Mouse (Mus musculus) megakaryocyte, adult 5-6 weeks (primary cell): ENCODE measurements at regions not wholly inside any gene's neighbourhood (a gene's known extent, or its start where the extent isn't known, plus 50 kb on each side); places are given as distances from the start of the nearest gene placed in this dataset.

Source experiments
- ATAC-seq: 2 replicates; pipeline ENCODE4 v1.8.0; 2016; ENCODE audit warnings: mild to moderate bottlenecking, inconsistent platforms; ENCODE audit not compliant: poor library complexity, severe bottlenecking

DNA sequence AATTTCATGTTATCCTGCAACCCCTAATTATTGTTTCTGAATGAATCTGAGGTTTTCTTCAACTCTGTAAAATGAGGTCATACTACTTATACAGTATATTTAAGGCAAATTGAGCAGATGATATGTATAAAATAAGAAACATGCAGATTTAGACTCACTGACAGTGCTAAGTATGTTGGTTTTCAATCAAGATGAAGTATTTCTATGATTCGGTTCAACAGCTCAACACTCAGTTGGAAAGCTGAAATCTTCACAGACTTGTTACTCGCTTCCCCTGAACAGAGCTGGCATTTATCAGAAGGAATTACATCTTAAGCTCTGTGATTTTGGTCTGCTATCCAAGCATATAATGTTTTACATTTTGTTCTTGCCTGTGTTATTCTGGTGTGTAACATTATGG is 553.4 kb downstream of the Btbd3 start:
- ATAC-seq = no peak

DNA sequence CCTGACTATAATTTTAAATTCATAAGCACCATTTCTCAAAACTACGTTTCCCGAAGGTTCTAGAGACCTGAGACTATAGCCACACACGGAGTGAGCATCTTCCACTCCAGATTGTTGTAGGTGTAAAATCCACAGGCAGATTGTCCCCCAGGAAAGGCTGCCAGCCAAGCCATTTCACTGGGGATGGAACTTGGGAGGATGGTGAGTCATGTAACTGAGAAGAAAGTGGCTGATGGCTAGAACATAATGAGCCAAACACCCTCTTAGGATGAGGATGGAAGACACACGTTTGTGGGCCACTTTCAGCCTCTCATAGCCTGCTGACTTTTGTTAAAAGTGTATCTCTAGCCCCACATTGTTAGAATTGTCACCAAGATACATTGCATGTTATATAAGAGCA is 564.1 kb downstream of the Btbd3 start:
- no peak for ATAC-seq

DNA sequence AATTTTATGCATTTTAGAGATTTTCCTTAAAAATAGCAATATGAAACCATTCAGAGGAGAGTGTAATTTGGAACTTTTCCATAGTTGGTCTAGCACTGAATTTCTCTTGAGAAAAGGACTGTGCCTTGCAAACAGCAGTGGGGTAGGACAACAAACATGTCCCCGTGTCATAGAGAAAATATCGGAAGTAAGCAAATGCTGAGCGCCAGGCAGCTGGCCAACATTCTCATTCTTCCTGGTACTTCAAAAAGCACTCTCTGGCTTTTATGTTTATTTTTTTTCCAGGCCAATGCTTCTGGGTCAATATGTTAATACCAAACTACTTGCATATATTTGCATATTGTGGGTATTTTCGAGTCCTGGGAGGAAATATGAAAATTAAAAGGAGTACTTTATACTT is 568.5 kb downstream of the Btbd3 start:
- no peak for ATAC-seq

DNA sequence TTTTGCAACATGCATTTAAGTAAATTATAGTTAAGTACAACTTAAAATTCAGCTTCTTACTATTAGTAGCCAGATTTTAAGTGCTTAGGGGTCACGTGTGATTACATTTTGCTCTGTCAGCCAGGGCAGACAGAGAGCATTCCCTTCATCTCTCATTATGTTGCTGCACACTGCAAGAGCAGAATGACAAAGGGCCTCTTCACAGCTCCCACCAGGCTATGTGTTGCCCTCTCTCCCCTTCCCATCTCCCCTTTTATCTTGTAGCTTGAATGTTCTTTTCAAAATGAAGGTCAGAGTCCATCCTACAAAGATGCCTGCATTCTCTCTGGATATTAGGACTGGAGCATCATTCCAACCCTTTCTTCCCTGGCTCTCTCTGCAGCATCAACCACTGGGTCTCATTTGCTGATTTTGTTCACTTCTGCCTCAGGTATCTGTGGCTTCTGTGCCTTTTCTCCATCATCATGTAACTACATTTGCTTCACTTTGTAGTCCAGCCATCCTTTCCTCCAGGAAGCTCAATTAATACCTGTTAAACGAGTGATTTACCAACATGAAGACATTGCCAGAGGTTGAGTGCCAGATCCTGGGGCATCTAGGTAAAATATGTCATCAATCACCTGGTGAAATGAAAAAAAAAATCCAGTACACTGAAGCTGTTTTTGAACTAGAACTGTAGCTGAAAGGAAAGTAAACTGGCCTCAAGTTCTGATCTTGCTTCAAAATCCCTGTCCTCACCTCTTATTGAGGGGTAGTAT is 571.6 kb downstream of the Btbd3 start:
- ATAC-seq = no peak

DNA sequence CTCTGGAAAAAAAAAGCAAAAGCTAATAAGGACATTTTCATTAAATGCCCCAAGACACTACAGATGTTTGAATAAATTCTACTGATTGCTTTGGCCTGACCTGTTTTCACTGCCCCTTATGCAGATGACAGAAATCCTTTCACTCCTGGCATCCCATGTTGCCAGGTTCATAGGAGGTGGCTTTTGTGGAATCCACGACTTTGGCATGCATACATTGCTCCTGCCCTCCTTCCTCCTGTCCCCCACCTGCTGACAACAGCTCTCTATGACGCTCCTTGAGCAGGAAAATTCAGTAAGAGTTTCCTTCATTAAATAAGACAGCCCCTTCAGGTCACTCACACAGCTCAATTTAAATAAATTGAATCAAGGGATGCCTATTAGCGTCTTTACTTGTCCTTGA is 582.5 kb downstream of the Btbd3 start:
- ATAC-seq = no peak

DNA sequence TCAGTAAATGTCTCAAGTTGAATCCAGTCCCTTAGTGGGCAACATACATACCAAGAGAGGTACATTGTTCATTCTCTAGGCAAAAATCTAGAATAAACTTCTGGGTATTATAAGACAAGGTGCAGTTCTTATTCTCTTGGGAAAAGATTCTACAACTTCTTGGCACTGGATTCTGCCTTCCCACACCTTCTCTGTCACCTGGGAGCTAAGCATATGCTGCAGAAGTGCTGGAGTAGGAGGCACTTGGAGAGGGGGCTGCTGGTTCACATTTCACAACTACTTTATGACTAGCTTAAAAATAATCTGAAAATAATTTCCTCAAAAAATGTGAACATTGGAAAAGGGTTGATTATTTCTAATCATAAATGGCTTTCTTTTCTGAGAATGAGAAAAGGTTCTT is 602.8 kb downstream of the Btbd3 start:
- no peak for ATAC-seq

DNA sequence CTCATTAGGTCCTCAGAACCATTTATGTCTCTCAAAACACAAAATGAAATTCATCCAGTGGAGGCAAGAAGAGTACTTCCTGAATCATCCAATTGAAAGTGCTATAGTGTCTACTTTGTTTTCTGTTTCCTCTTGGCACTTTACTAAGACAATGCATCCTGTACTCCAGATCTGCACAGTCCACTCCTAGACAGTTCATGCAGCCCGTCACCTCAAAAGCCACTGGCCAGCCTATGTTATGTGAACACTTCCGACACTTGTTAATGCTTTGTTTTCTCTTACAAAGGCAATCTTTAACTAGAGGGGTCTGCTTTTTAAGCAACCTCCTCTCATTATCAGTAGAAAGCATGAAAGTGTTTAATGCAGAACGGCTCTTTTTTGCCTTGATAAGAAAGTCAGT is 597.1 kb upstream of the Sptlc3 start:
- ATAC-seq = no peak

DNA sequence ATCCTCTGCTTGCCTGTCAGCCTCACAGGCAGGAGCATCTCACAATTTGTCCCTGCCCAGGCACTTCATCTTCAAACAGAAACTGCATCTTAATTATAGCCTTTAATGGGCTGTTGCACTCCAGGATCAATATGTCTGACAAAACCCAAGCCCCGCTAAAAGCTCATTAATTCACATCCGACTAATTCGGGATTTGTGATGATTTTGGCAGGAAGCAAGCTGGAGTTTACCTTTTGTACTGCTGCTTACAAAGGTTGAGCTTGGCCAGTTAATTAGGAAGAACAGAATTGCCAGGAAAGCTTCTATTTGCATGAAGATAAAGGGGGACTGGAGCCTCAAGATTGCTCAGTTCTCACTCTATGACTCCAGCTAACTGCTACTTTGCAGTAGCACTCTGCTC is 596.6 kb upstream of the Sptlc3 start:
- no peak for ATAC-seq

DNA sequence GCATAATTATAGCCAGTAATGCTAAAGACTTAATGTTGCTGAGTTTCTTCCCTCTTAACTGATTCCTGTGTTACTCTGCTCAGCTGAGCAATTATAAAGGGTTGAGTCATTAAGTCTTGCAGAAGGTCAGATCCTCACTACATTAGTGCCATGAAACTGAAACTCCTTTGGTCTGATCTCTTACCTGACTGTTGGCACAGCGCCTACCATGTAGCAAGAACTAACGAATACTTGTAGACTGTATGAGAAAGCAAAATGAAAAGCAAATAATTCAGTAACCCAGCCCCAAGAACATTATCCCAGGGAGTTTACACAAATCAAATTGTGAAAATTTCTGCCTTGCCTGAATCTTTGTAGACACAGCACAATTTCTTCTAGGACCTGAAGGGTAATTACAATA is 556.5 kb upstream of the Sptlc3 start:
- ATAC-seq = no peak

DNA sequence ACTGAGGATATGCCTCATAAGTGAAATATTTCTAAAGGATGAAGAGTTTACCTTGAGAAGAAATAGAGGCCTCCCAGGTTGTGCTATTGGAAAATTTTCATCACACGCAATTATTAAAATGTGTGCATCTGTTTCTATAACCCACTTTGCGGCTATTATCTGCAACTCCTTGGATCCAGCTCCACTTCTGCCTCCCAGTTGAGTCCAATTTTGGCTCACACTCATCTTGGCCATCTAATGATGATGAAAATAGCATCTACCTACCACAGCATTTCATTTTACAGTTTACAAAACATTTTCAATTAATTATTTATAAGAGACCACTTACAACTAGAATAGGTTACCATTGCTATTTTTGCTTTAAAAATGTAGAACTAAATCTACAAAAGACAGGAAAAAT is 554.3 kb upstream of the Sptlc3 start:
- no peak for ATAC-seq

DNA sequence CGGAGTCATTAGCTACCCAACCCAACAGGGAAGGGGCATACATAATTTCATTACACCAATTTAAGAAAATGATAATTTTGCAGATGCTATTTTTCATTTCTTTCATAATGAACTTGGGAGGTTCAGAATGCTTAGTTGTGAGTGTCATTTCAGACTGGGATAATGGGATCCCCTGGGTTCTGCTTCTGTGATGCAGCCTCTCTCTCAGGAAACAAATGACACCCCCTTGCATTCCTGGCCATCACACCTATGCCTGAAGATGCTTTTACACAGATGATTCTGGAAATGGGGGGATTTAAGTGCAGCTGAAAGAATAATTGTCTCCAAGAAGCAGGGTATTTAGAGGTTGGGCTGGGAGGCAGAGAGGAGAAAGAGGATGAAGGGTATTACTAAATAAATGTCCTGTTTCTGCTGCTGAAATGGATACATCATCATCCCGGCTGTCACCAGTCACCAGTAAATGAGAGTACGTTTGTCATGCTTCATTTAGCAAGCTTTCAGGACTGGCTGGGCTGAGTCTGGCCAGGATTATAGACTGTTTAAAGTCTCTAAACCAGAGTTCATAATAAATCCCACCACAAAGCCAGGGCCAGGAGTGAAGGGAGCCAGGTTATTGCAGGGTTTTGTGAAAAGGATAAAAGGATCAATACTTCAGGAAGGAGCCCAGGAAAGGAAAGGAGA is 527.5 kb upstream of the Sptlc3 start:
- no peak for ATAC-seq

DNA sequence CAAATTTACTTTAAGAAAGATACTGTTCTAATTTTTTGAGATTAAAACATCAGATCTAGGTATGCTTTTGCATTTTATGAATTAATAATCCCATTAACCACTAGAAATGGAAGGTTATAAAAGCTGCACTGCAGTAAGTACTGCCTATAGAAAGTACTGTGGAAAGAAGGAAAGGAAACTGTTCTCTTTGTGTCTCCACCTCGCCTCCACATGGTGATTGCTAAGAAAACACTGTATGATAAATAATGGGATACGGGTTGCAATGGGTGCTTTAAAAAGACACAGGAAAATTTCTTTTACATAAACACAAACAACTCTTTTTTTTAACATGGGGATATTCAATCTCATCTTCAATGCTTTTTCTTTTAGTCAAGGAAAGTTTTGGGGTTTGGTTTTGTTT is 519.2 kb upstream of the Sptlc3 start:
- ATAC-seq = no peak

DNA sequence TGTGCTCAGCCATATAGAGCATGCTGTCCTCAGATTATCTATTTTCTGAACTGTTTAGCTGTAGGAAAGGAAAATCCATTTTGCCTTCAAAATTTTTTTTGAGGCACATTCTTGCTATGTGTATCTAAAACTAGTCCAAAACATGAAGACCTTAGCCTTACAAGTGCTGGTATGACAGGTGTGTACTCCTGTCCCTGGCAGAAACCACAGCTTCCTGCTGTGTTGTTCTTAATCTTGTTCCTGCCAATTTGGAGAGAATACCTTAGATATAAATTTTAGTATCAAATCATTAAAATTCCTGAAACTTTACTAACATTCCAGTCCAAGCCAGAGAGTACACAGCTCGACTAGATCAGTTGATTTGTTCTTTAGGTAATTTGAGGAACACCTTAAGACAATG is 503.7 kb upstream of the Sptlc3 start:
- no peak for ATAC-seq

DNA sequence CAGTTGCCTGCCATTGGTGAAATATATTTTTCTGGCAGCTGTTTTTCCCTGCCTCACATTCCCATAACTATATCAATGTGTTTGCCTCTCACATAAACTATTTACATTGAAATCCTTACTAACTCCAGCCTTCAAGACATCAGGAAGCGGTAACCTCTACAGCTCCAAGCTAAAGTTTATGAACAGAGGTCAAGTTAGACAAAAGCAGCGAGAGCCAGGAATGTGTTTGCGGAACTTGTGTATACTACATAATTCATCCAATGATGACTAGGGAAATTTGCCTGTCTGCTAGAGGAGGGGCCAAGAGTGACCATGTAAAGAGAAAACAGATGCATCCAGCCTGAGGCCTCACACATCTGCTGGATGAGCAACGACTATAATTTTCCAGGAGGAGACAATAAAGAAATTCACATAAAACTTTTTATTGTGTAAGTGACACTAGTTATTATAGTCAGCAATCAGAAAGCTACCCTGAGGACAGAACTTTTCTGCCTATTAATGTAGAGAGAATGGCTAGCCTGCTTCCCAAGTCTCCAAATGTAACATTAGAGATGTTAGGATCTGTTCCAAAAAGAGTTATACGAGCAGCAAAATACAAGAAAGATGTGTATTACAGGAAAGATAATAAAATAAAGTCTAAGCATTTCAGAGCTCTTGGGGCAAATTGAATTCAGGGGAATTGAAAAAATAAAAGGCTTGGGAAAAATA is 461.5 kb upstream of the Sptlc3 start:
- no peak for ATAC-seq

DNA sequence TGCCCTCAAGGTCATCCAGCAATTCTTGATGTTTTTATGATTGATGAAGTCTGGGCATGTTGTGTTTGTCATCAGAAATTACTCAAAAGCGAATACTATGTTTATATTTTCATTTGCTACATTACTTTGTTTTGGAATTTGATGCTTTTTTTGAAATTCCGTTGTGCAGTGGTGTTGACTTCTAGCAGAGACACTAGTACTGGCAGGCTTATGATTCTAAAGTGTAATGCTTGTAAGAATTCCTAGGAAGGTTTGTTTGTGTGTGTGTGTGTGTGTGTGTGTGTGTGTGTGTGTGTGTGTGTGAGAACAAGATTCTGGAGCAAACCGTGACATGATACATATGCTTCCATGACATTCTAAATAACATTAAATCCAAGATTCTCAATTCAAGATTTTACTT is 458.9 kb upstream of the Sptlc3 start:
- ATAC-seq = no peak

DNA sequence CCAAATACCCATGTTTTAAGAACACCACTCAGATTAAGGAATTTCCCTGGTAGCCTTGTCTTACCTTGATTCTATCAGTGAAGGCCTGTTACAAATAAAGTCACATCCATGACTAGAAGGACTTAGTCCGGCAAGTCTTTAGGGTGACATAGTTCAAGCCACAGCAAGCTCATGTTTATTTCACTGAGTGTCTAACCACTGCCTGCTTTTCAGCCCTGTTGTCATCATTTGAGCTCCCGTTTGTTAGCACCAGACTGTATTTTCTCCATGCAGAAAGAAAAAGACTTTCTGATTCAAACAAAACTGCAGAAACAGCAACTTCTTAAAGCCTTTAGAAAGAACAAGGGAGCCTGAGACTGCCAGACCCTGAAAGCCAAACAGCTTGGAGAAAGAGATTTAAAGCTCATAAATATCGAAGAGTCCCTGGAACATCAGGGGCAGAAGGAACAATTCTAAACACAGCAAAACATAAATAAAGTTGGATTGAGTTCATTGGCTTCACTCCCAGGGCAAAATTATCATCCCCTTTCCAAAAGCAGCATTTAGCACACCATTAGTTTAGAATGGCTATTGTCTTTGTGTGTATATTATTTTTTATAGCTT is 451.9 kb upstream of the Sptlc3 start:
- ATAC-seq = no peak

DNA sequence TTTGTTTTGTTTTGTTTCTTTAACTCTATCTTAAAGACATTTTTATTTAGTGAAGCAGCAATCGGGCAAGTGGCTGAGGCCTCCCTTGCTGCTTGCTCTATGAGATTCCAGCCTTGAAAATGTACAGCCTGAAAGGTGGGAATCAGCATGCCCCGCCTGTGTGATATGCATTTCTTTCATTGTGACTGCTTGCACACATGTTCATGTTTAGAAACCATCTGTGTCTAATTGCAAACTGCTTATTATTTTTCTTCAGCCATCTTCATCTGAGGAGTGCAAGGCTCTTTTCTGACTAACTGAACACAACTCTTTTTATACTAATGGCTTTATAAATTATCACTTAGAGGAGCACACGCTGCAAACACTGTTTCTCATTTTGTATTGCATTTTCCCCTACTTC is 449.0 kb upstream of the Sptlc3 start:
- no peak for ATAC-seq

DNA sequence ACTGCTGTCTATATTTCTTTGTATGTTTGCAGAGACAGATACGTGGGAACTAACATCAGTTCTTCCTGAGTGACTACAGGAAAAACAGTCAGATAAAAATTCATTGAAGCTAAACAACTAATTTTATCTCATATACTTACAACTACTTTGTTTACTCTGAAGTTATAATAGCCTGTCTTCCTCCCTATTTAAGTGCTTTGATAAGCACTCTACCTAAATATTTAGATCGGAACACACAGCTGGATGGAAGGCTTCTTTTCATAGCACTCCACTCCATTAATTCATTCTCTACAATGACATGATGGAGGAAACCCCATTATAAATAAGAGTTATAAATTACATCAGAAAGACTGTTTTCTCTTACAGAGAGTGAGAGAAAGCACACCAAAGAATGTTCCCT is 438.5 kb upstream of the Sptlc3 start:
- no peak for ATAC-seq

DNA sequence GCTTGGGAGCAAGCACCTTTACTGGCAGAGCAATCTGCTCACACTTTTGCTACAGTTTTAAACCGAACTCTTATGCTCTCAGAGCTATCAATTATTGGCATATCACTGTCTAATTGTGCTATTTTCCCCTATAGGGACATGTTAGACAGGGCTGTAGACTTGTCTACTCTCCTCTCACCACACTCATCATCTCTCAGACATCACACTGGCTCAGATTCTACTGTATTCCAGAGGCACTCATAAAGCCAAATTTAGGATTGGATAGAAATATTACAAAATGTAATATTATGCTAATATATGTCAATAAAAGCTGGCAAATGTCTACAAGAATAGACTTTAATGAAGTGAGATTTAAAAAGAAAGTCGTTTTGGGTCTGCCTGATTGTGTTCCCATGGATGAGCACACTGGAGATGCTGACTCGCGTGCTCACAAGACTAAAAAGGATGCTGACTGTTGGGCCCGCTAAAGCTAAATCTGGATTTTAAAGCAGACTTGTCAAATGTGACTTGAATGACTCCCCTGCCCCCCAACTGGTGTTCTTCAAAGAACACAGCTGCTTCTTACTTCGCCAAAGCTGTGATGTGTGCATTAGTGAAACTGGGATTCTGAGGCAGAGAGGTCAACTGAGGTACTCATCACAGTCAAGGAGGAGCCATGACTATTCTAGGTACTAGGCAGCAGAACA is 424.3 kb upstream of the Sptlc3 start:
- no peak for ATAC-seq

DNA sequence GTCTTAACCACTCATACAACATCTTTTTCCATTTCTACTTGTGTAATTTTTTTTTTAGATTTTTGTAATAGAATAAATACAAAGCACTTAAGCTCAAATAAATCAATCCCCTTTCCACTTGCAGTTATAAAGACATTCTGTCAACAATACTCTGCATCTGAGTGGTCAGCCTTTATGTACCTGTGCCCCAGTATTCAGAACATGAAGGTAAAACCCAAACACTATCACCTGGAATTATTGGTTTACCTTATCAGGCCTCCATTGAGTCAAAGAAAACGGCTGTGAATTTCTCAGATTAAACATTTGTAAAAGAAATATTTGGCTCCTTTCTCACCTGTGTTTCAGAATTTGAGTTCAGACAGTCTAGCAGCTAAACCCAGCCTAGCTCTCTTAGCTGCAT is 422.0 kb upstream of the Sptlc3 start:
- no peak for ATAC-seq

DNA sequence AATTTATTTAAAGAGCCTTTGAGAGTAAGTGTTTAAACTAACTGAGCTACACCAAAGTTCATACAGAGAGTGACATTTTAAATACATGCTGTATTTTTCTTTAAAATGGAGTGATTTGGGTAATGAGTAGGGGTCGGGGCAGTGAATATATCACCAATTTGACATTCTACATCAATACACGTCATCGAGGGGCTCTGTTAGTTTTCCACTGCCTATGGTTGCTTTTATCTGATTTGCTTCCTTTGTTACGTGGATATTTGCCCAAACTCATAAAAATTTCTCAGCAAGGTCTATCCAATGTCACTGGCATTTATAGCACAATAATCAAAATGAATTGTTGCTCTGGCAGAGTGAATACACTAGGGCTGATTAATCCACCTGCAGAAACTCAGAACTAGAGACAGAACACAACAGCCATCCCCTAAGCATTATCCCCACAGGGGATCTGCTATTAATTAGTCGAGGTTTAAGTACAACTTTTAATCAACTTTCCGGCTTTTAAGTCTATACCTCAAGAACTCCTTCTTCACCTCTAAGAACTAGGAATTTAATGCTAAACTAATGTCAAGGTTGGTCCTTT is 400.1 kb upstream of the Sptlc3 start:
- no peak for ATAC-seq
